Mouse (Mus musculus) heart, embryonic 11.5 days (tissue): ENCODE results near the gene Klhl3. TPM values are rescaled to one million over a fixed set of nuclear protein-coding genes. Genes with fewer than 3 reads are reported as not detected.
A peak's percentile ranks its signal among the peaks of the same experiment; 100 is the strongest.

Experiments used
- ATAC-seq: fragments of 200-750 bp; cut with Nextera tagmentation; replicated peaks from 2 replicates; pipeline ENCODE4 v1.8.0; 2017; ENCODE audit warnings: moderate library complexity; ENCODE audit not compliant: insufficient number of reproducible peaks, low FRiP score, low TSS enrichment
- H3K27ac ChIP-seq: fragments of 300-500 bp; sonication (generic); 2 replicates; pipeline ENCODE4 v1.5.1; 2014; ENCODE audit warnings: mild to moderate bottlenecking, low read depth, low read length
- H3K27me3 ChIP-seq: fragments of 300-500 bp; sonication (generic); 2 replicates; pipeline ENCODE4 v1.6.1; 2014; ENCODE audit warnings: mild to moderate bottlenecking, low read length, mixed read lengths; ENCODE audit not compliant: control insufficient read depth, insufficient read depth
- H3K36me3 ChIP-seq: fragments of 300-500 bp; sonication (generic); 2 replicates; pipeline ENCODE4 v1.6.1; 2014; ENCODE audit warnings: mild to moderate bottlenecking, low read length, moderate library complexity, mixed read lengths; ENCODE audit not compliant: control insufficient read depth, insufficient read depth
- H3K4me1 ChIP-seq: fragments of 300-500 bp; sonication (generic); 2 replicates; pipeline ENCODE4 v1.6.1; 2014; ENCODE audit warnings: low read length; ENCODE audit not compliant: control insufficient read depth, insufficient read depth
- H3K4me2 ChIP-seq: fragments of 300-500 bp; sonication (generic); 2 replicates; pipeline ENCODE4 v1.6.1; 2014; ENCODE audit warnings: mild to moderate bottlenecking, moderate library complexity
- H3K4me3 ChIP-seq: fragments of 300-500 bp; sonication (generic); 2 replicates; pipeline ENCODE4 v1.5.1; 2014; ENCODE audit warnings: low read depth, low read length
- H3K9ac ChIP-seq: fragments of 300-500 bp; sonication (generic); 2 replicates; pipeline ENCODE4 v1.6.1; 2014; ENCODE audit warnings: mild to moderate bottlenecking, low read depth, low read length, moderate library complexity
- H3K9me3 ChIP-seq: fragments of 300-500 bp; sonication (generic); replicated peaks from 2 replicates; pipeline ENCODE4 v1.6.1; 2016; ENCODE audit warnings: low read length; ENCODE audit not compliant: control insufficient read depth
- WGBS: fragments of 180-500 bp; shearing (Covaris S2); extraction: QIAGEN DNeasy Blood & Tissue Kit; methylation state at CpG from one replicate; pipeline ENCODE4 v1.1.7; 2014; ENCODE audit not compliant: insufficient replicate concordance; 5-methylcytosine and 5-hydroxymethylcytosine counted together
- polyA plus RNA-seq: library from polyadenylated mRNA; unstranded; fragments of >200 nt; fragmentation: Nextera tagmentation; extraction: Ambion mirVana; gene quantifications from 2 replicates; pipeline ENCODE4 v1.2.1, GENCODE M21; 2014

Gene Klhl3
- polyA plus RNA-seq, 1 experiment from 2014 or later, result 4.3 TPM

- no peaks in the 10 kb centered on the region for H3K9me3 ChIP-seq
- 78% methylated on average over 5 of the region's 5 CpGs for WGBS
- no peak overlapping the region for H3K4me3 ChIP-seq
- peaks cover 5% of the 10 kb centered on the region for H3K4me1 ChIP-seq
- no peak overlapping the region for H3K27ac ChIP-seq
- no peak for ATAC-seq
- no peak overlapping the region for H3K9ac ChIP-seq
- H3K4me2 ChIP-seq, result no peak overlapping the region
- H3K36me3 ChIP-seq, result no peaks in the 10 kb centered on the region
- H3K27me3 ChIP-seq, result no peaks in the 10 kb centered on the region
These were observed 35.0 kb downstream of the Klhl3 start for GRCm38 (mm10) chr13:58078361-58078760.

GRCm38 (mm10) chr13:58074881-58075280 is 38.5 kb downstream of the Klhl3 start:
- ATAC-seq, result no peak
- 75% methylated on average over 9 of the region's 9 CpGs for WGBS
- H3K36me3 ChIP-seq, result no peaks in the 10 kb centered on the region
- no peak overlapping the region for H3K4me3 ChIP-seq
- no peak overlapping the region for H3K9ac ChIP-seq
- H3K4me2 ChIP-seq, result no peak overlapping the region
- H3K9me3 ChIP-seq, result no peaks in the 10 kb centered on the region
- H3K27ac ChIP-seq, result no peak overlapping the region
- no peaks in the 10 kb centered on the region for H3K27me3 ChIP-seq
- peaks cover 12% of the 10 kb centered on the region; the same call in 1 of the 2 replicates for H3K4me1 ChIP-seq

DNA sequence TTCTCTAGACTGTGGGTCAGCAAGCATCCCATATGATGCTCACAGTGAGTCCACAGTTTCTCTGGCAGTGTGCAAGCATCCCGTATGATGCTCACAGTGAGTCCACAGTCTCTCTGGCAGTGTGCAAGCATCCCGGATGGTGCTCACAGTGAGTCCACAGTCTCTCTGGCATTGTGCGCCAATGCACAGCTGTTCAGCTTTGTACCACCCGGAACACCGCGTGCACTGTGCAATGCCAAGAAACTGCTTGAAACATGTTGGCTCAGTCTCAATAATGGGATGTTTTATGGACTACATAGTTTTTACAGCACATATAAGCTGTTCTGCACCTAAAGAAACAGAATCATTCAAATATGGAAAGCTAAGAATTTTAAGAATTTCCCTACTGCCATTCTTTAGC is 38.9 kb downstream of the Klhl3 start:
- Histone ChIP-seq H3K9ac (no peak overlapping the region), H3K9me3 (no peaks in the 10 kb centered on the region), H3K4me2 (no peak overlapping the region), H3K4me1 (peaks cover 12% of the 10 kb centered on the region; the same call in 1 of the 2 replicates), H3K27ac (no peak overlapping the region), H3K36me3 (no peaks in the 10 kb centered on the region), H3K27me3 (no peaks in the 10 kb centered on the region), H3K4me3 (no peak overlapping the region)
- ATAC-seq, result no peak
- WGBS, result 90% methylated on average over 6 of the region's 6 CpGs

- H3K36me3 ChIP-seq, result no peaks in the 10 kb centered on the region
- 67% methylated on average over 12 of the region's 12 CpGs for WGBS
- no peaks in the 10 kb centered on the region for H3K27me3 ChIP-seq
- no peak overlapping the region for H3K4me2 ChIP-seq
- no peak overlapping the region for H3K4me3 ChIP-seq
- no peak overlapping the region for H3K27ac ChIP-seq
- no peaks in the 10 kb centered on the region for H3K9me3 ChIP-seq
- ATAC-seq, result no peak
- no peak overlapping the region for H3K9ac ChIP-seq
- H3K4me1 ChIP-seq, result peaks cover 18% of the 10 kb centered on the region
These were observed 40.0 kb downstream of the Klhl3 start for GRCm38 (mm10) chr13:58073254-58073882.

DNA sequence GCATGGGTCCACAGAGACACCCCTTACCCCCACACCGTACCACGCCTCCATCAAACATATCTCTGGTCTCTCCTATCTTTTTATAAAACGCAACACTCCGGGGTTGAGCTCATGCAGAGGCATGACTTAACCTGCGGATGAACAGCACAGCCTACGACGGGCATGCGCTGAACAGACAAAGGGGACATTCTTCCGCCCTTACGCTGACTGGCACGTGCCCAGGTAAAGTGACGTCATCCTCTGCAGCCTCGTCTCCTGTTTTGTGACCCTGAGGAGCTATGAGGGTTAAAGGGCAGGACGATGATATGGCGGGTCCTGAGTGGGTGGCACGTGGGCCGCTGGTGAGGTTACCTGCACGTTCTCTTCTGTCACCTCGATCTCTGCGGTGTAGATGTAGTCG is 42.2 kb downstream of the Klhl3 start:
- H3K9me3 ChIP-seq, result no peaks in the 10 kb centered on the region
- H3K27ac ChIP-seq, result no peak overlapping the region
- H3K4me2 ChIP-seq, result no peak overlapping the region
- no peak overlapping the region for H3K9ac ChIP-seq
- H3K4me3 ChIP-seq, result no peak overlapping the region
- H3K36me3 ChIP-seq, result no peaks in the 10 kb centered on the region
- H3K4me1 ChIP-seq, result peaks cover 34% of the 10 kb centered on the region
- no peaks in the 10 kb centered on the region for H3K27me3 ChIP-seq
- no peak for ATAC-seq
- 83% methylated on average over 21 of the region's 21 CpGs for WGBS

GRCm38 (mm10) chr13:58070504-58070903 is 42.9 kb downstream of the Klhl3 start:
- H3K27ac ChIP-seq, result no peak overlapping the region
- H3K4me2 ChIP-seq, result no peak overlapping the region
- H3K4me1 ChIP-seq, result peaks cover 40% of the 10 kb centered on the region
- H3K27me3 ChIP-seq, result no peaks in the 10 kb centered on the region
- no peaks in the 10 kb centered on the region for H3K36me3 ChIP-seq
- H3K9me3 ChIP-seq, result no peaks in the 10 kb centered on the region
- no peak for ATAC-seq
- WGBS, result 77% methylated on average over 12 of the region's 12 CpGs
- no peak overlapping the region for H3K9ac ChIP-seq
- no peak overlapping the region for H3K4me3 ChIP-seq

DNA sequence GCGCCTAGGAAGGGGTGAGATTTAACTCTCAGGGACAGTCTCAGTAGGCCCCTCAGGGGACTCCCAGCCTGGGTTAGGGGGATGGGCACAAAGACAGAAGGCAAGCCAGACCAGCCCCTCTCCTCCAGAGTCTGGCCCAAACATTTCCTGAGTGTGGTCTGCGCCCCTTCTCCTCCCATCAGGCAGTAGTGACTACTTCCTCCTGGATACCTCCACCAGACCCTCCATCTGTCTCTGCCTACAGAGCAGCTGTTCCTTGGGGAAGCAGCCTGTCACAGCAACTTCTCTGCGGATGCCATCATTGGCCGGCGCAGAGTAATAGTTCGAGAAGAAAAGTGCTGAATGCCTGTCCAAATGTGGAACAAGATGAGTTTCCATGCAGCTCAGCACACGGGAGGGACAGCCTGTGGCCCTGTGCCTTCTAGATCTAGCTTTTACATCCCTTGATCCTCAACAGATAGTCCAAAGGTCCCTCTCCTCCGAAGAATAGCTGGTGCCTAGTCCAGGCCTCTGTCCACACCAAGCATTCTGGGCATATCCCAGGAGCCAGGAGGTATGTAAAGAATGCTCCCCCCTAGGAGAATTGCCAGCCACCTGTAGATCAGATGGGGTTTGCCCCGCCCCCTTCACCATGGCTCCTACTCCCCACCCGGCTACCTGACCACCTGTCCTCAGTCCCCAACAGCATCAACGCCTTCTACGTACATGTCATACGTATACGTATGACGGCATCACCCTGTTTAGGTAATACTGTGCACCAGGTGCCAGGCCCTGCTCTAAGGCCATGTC is 44.8 kb downstream of the Klhl3 start:
- H3K27ac ChIP-seq, result peak overlapping the region; percentile 38; the same call in 1 of the 2 replicates
- no peak overlapping the region for H3K4me3 ChIP-seq
- WGBS, result 89% methylated on average over 15 of the region's 15 CpGs
- peaks cover 37% of the 10 kb centered on the region for H3K4me1 ChIP-seq
- no peak for ATAC-seq
- H3K9me3 ChIP-seq, result no peaks in the 10 kb centered on the region
- no peak overlapping the region for H3K9ac ChIP-seq
- H3K36me3 ChIP-seq, result no peaks in the 10 kb centered on the region
- H3K4me2 ChIP-seq, result no peak overlapping the region
- no peaks in the 10 kb centered on the region for H3K27me3 ChIP-seq

GRCm38 (mm10) chr13:58067540-58068103 is 45.8 kb downstream of the Klhl3 start:
- ATAC-seq, result peak; percentile 36; the same call in 1 of the 2 replicates
- Histone ChIP-seq H3K4me3 (no peak overlapping the region), H3K27ac (peak overlapping the region; percentile 88), H3K9ac (peak overlapping the region; percentile 46; the same call in 1 of the 2 replicates), H3K4me2 (peak overlapping the region; percentile 22), H3K27me3 (no peaks in the 10 kb centered on the region), H3K9me3 (no peaks in the 10 kb centered on the region), H3K4me1 (peaks cover 34% of the 10 kb centered on the region), H3K36me3 (no peaks in the 10 kb centered on the region)
- WGBS, result 16% methylated on average over 17 of the region's 17 CpGs
